Mouse (Mus musculus) cerebellum, postnatal 14 days (tissue): ENCODE measurements around the gene Mamdc2.

Source experiments
- DNase-seq, 2 experiments: peaks; one replicate each; pipeline ENCODE4 v3.0.0; 2021; ENCODE audit warnings: mixed read lengths in 2 of 2

Gene Mamdc2

GRCm38 (mm10) chr19:23434433-23434832 is 13.8 kb downstream of the Mamdc2 start:
- no peak for DNase-seq

GRCm38 (mm10) chr19:23417668-23418067 is 30.6 kb downstream of the Mamdc2 start:
- no peak for DNase-seq

GRCm38 (mm10) chr19:23410800-23411199 is 37.4 kb downstream of the Mamdc2 start:
- DNase-seq: no peak

GRCm38 (mm10) chr19:23410328-23410727 is 37.9 kb downstream of the Mamdc2 start:
- no peak for DNase-seq

- peak in 1 of 2 experiments; percentile 13 for DNase-seq
These were observed 46.6 kb downstream of the Mamdc2 start for GRCm38 (mm10) chr19:23401469-23402135.

GRCm38 (mm10) chr19:23400485-23400884 is 47.8 kb downstream of the Mamdc2 start:
- peak; percentile 23 to 38 for DNase-seq

GRCm38 (mm10) chr19:23395956-23396355 is 52.3 kb downstream of the Mamdc2 start:
- DNase-seq: no peak

- no peak for DNase-seq
These were observed 53.6 kb downstream of the Mamdc2 start for GRCm38 (mm10) chr19:23394597-23394996.

- no peak for DNase-seq
These were observed 59.4 kb downstream of the Mamdc2 start for GRCm38 (mm10) chr19:23388862-23389272.

- no peak for DNase-seq
These were observed 60.0 kb downstream of the Mamdc2 start for GRCm38 (mm10) chr19:23388083-23388861.

- DNase-seq: no peak
These were observed 65.8 kb downstream of the Mamdc2 start for GRCm38 (mm10) chr19:23382396-23382795.

GRCm38 (mm10) chr19:23380968-23381367 is 67.3 kb downstream of the Mamdc2 start:
- DNase-seq: no peak

GRCm38 (mm10) chr19:23379752-23380504 is 68.3 kb downstream of the Mamdc2 start:
- peak; percentile 68 to 84 for DNase-seq

GRCm38 (mm10) chr19:23376536-23377201 is 71.6 kb downstream of the Mamdc2 start:
- no peak for DNase-seq

- DNase-seq: peak; percentile 91 to 92
These were observed 73.1 kb downstream of the Mamdc2 start for GRCm38 (mm10) chr19:23374941-23375656.

- DNase-seq: no peak
These were observed 74.5 kb downstream of the Mamdc2 start for GRCm38 (mm10) chr19:23373728-23374127.

- DNase-seq: peak; percentile 87 to 92
These were observed 75.0 kb downstream of the Mamdc2 start for GRCm38 (mm10) chr19:23373287-23373686.

- DNase-seq: no peak
These were observed 79.0 kb downstream of the Mamdc2 start for GRCm38 (mm10) chr19:23369275-23369674.

- peak; percentile 28 to 52 for DNase-seq
These were observed 86.2 kb downstream of the Mamdc2 start for GRCm38 (mm10) chr19:23362006-23362405.

GRCm38 (mm10) chr19:23361124-23361523 is 87.1 kb downstream of the Mamdc2 start:
- peak; percentile 85 to 90 for DNase-seq

- no peak for DNase-seq
These were observed 87.7 kb downstream of the Mamdc2 start for GRCm38 (mm10) chr19:23360536-23360935.

- DNase-seq: no peak
These were observed 91.0 kb downstream of the Mamdc2 start for GRCm38 (mm10) chr19:23357253-23357652.
